Mouse (Mus musculus): ENCODE results near the gene Nlrp3.

The Nlrp3 gene

DNA sequence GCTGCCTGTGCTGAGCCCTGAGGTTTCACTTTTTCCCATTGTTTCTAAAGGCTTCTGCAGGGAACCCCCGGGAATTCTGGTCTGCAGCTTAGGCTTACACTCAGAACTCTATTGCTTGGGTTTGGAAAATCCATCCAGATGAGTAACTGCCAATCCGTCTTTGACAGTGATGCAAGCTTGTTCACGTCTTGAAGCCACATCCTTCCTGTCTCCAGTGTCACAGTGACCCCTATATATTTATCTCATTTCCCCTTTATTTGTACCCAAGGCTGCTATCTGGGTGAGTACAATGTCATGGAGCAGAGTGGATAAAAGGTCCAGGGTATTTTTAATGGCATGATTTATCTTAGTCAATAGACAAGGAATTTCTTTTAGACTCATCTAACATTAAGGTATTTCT, at the start of gene Nlrp3:
TSS of gene Nlrp3 (plus strand) at position 245 of the 400 bp plus-strand sequence.
- no peak for DNase-seq (ENCODE audit: low spot score in 2 of 2)

GRCm38 (mm10) chr11:59496672-59497310, 44.6 kb upstream of the Nlrp3 start:
- DNase-seq (ENCODE audit: low spot score in 2 of 2) = no peak

- no peak for DNase-seq (ENCODE audit: low spot score in 2 of 2)
Measured at GRCm38 (mm10) chr11:59497747-59498146, 43.6 kb upstream of the Nlrp3 start.

DNA sequence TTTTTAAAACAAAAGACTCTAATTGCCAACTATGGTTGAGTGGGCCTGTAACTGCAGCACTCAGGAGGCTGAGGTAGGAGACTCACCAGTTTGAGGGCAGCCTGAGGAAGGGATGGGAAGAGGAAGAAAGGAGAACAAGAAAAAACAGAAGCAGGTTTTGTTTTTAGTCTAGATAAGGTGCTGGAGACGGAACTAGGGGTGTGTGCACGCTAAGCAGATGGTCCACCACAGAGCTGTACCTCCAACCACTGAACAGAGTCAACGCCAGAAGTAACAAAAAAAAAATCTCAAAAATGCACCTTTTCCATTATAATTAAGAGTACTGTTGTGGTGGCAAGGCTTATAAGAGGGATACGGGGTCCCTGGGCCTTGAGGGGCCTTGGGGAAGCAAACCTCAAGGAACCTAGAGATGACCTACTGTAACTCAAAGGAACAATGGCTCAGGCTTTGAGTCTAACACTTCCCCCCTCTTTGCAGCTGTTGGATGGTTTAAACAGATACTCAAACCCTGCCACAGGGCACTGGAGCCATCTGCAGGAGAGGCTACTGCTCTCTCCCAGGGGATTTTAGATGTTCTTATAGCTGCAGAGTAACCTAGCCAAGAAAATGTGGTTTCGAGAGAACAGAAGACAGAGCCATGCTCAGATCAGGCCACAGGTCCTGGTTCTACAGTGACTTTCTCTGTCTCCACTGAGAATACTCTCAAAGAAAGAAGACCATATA, 39.2 kb upstream of the Nlrp3 start:
- no peak for DNase-seq (ENCODE audit: low spot score in 2 of 2)

GRCm38 (mm10) chr11:59505351-59505838, 36.0 kb upstream of the Nlrp3 start:
- peak; percentile 23 to 54 for DNase-seq (ENCODE audit: low spot score in 2 of 2)

- DNase-seq (ENCODE audit: low spot score in 2 of 2) = peak; percentile 72 to 74
Measured at GRCm38 (mm10) chr11:59505839-59506712, 35.3 kb upstream of the Nlrp3 start.

- DNase-seq (ENCODE audit: low spot score in 2 of 2) = no peak
Measured at GRCm38 (mm10) chr11:59506713-59507074, 34.7 kb upstream of the Nlrp3 start.

GRCm38 (mm10) chr11:59511558-59511957, 29.8 kb upstream of the Nlrp3 start:
- DNase-seq (ENCODE audit: low spot score in 2 of 2) = no peak

GRCm38 (mm10) chr11:59512733-59513132, 28.6 kb upstream of the Nlrp3 start:
- no peak for DNase-seq (ENCODE audit: low spot score in 2 of 2)

- no peak for DNase-seq (ENCODE audit: low spot score in 2 of 2)
Measured at GRCm38 (mm10) chr11:59513556-59513955, 27.8 kb upstream of the Nlrp3 start.

DNA sequence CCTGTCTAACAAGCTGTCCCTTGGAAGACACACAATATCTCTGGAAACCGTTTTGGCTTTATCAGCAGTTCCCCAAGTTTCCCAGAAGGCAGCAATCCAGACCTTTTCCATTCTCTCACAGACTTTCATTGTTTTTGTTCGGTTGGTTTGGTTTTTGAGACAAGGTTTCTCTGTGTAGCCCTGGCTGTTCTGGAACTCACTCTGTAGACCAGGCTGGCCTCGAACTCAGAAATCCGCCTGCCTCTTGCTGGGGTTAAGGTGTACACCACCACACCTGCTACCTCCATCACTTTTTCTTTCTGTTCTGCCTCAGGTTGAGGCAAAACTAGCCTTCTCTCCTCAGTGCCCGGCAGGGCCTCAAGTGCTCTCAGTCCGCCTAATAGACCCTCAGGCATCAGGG, 27.0 kb upstream of the Nlrp3 start:
- no peak for DNase-seq (ENCODE audit: low spot score in 2 of 2)

DNA sequence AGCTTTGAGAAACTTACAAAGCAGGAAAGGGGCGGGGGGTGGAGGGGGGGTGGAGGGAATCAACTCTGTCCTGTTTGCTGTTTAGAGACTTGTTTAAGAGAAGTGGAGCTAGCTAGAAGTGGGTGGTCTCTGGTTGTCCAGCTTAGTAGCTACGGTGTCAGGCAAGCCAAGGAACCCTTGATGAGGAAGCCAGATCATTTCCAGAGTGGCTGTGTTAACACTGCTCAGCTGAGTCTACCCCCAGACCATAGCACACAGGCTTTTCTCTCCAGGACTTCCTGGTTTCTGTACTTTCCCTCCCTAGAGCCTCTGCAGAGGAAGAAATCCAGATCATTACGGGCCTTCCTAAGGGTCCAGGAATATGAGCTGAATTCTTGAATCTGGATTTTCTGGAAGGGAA, 26.6 kb upstream of the Nlrp3 start:
- DNase-seq (ENCODE audit: low spot score in 2 of 2) = no peak

- DNase-seq (ENCODE audit: low spot score in 2 of 2) = no peak
Measured at GRCm38 (mm10) chr11:59517441-59517840, 23.9 kb upstream of the Nlrp3 start.

- no peak for DNase-seq (ENCODE audit: low spot score in 2 of 2)
Measured at GRCm38 (mm10) chr11:59518226-59518625, 23.1 kb upstream of the Nlrp3 start.

DNA sequence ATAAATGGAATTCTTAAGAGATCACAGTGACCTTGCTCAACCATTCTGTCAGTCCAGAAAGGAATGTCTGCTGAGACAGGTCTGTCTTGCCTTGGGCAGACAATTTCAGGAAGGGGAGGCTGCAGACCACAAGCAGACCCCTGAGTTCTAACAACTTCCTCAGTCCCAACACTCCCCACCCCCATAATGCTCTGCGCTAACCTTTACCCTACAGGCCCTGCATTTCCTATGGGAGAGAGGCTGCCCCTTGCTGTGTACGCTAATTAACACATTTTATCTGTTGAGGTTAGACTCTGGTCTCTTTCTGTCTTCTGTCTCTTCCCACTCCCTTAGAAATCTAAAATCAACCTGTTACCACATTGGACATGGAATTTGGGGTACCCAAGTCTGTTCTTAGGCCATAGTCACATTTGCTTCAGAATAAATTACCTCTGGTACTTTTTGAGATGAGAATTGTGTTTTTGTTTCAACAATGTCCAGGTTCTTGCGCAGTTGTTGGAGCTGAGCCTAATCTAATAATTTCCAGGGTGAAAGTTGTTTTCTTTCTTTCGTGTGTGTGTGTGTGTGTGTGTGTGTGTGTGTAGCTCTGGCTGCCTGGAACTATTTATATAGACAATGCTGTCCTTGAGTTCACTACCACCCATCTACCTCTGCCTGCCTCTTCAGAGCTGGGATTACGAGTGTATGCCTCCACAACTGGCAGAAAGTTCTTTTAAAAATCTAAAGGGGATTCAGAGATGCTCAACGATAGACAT, 21.4 kb upstream of the Nlrp3 start:
- DNase-seq (ENCODE audit: low spot score in 2 of 2) = no peak

DNA sequence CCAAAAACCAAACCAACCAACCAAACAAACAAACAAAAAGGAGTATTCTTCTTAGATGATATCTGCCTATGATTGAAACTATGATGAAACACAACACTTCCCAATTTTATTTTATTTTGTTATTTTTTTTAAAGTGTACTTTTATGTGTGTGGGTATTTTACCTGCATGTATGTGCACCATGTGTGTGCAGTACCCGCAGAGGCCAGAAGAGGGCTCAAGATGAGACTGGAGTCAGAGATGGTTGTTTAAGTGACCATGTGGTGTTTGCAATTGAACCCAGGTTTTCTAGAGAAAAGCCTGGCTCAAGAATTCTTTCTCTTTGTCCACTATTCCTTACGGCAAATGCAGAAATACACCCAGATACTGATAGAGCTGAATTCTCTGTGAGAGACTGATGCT, 17.2 kb upstream of the Nlrp3 start:
- DNase-seq (ENCODE audit: low spot score in 2 of 2) = no peak

GRCm38 (mm10) chr11:59525237-59525636, 16.1 kb upstream of the Nlrp3 start:
- DNase-seq (ENCODE audit: low spot score in 2 of 2) = peak; percentile 58 to 77

DNA sequence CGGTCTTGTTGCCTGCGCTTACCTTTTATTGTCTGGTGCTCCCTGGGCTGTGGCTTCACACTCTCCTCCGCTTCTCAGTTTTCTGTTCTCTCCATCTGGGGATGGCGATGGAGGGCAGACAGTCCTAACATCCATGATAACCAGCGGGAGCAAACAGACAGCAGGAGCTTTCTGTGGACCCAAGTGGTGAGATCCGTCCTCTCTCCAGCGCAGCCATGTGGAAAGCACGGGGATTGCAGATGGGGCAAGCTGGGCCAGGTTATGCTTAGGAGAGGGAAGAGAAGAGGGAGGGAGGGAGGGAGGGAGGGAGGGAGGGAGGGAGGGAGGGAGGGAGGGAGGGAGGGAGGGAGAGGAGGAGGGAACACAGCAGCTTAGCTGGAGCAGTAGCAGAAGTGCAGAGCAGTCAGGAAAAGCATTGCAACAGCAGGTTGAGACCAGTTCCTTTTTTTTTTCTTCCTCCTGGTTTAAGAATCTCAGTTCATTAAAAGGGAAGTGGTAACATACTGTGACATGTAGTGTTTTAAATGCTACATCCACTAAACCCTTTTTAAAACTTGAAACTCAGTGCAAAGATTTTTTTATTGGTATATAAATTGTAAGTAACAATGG, 14.8 kb upstream of the Nlrp3 start, which contains the start of gene Zkscan17:
TSS of gene Zkscan17 (minus strand) at position 280 of the 609 bp plus-strand sequence.
- DNase-seq (ENCODE audit: low spot score in 2 of 2) = no peak

- no peak for DNase-seq (ENCODE audit: low spot score in 2 of 2)
Measured at GRCm38 (mm10) chr11:59530221-59530620, 11.1 kb upstream of the Nlrp3 start.

- DNase-seq (ENCODE audit: low spot score in 2 of 2) = no peak
Measured at GRCm38 (mm10) chr11:59530870-59531535, 10.4 kb upstream of the Nlrp3 start.

DNA sequence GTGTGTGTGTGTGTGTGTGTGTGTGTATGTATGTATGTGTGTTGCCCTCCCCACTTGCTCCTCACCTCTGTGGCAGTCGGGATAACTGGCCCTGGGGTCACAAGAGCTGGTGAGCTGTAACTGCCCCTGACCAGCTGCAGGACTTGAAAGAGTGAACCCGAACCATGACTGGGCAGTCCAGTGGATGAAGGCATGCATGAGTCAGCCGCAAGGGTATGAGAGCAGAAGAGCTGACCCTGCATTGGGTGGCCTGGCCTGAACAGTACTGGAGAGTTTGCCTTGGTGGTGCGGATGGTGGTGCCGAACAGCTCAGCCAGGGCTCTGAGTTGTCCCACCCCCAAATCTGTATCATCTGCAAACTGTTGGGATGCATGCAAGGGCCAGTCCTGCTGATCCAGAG, 9.8 kb upstream of the Nlrp3 start:
- no peak for DNase-seq (ENCODE audit: low spot score in 2 of 2)
